Mouse (Mus musculus): ENCODE results near the gene Fkbp5. TPM values are rescaled to one million over a fixed set of nuclear protein-coding genes. Genes with fewer than 3 reads are reported as not detected.

The Fkbp5 gene
- polyA plus RNA-seq, 1 experiment from 2014 or later = 26.9 TPM

DNA sequence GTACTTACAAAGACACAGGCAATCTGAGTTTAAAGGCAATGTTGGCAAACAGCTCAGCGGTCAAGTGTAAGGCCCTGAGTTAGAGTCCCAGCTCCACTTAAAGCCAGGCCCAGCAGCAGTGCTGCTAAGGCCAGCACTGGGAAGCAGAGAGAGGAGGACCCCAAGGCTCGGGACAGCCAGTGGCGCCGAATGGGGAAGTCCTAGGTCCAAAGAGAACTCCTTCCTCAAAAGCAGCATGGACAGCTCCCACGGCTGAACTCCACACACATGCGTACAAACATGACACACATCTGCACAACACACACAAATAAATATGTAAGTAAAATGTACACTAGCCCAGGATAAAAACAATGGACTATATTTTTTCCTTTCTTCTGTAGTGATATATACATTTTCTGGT lies 84.3 kb downstream of the Fkbp5 start:
- Histone ChIP-seq H3K4me3 (ENCODE audit: low read depth, low read length) (no peak overlapping the region), H3K9me3 (ENCODE audit: low read length) (no peaks in the 10 kb centered on the region), H3K27ac (ENCODE audit: low read length) (no peak overlapping the region), H3K4me2 (replicated peaks; ENCODE audit: low read depth, low read length) (no peak overlapping the region), H3K27me3 (replicated peaks; ENCODE audit: insufficient read depth, low read length) (no peaks in the 10 kb centered on the region), H3K4me1 (ENCODE audit: insufficient read depth, low read depth, low read length) (peaks cover 19% of the 10 kb centered on the region; the same call in 1 of the 2 replicates), H3K36me3 (ENCODE audit: insufficient read depth, low read length) (peaks cover 3% of the 10 kb centered on the region; the same call in 1 of the 2 replicates), H3K9ac (replicated peaks; ENCODE audit: low read depth) (no peak overlapping the region)
- 85% methylated on average over 6 of the region's 6 CpGs for WGBS
- TF ChIP-seq EP300 (IDR thresholded peaks at IDR 0.05) (no peak), CTCF (IDR thresholded peaks at IDR 0.05) (no peak)
- ATAC-seq (no peak), DNase-seq (ENCODE audit: low spot score) (no peak)

DNA sequence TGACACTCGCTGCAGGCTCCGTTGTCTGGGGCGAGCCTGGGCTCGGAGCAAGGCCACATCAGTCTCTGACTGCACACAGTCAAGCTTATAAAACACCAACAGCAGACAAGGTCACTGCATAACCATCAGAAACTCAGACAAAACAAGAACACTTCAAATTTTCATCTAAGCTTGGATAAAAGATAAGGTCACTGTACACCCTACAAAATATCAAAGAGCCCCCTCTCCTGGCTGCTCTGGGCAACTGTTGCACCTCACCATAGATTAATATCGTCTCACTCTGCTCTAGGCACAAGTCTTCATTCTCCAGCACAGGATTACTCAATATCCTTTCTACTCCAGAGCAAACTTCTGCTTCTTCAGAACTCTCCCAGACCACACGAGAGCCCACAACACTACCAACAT lies 85.4 kb downstream of the Fkbp5 start:
- DNase-seq (ENCODE audit: low spot score) (peak; percentile 76), ATAC-seq (peak; percentile 53)
- H3K9me3 ChIP-seq (ENCODE audit: low read length) = no peaks in the 10 kb centered on the region
- H3K4me3 ChIP-seq (ENCODE audit: low read depth, low read length) = no peak overlapping the region
- TF ChIP-seq CTCF (IDR thresholded peaks at IDR 0.05) (peak; percentile 58), EP300 (IDR thresholded peaks at IDR 0.05) (no peak)
- no peak overlapping the region for H3K4me2 ChIP-seq (replicated peaks; ENCODE audit: low read depth, low read length)
- peaks cover 19% of the 10 kb centered on the region; the same call in 1 of the 2 replicates for H3K4me1 ChIP-seq (ENCODE audit: insufficient read depth, low read depth, low read length)
- peak overlapping the region; percentile 43; the same call in 1 of the 2 replicates for H3K27ac ChIP-seq (ENCODE audit: low read length)
- 53% methylated on average over 6 of the region's 6 CpGs for WGBS
- H3K36me3 ChIP-seq (ENCODE audit: insufficient read depth, low read length) = peaks cover 8% of the 10 kb centered on the region; the same call in 1 of the 2 replicates
- H3K9ac ChIP-seq (replicated peaks; ENCODE audit: low read depth) = no peak overlapping the region
- H3K27me3 ChIP-seq (replicated peaks; ENCODE audit: insufficient read depth, low read length) = no peaks in the 10 kb centered on the region

- H3K36me3 ChIP-seq (ENCODE audit: insufficient read depth, low read length) = peaks cover 11% of the 10 kb centered on the region; the same call in 1 of the 2 replicates
- H3K4me2 ChIP-seq (replicated peaks; ENCODE audit: low read depth, low read length) = no peak overlapping the region
- ATAC-seq = no peak
- WGBS = 34% methylated on average over 7 of the region's 7 CpGs
- H3K27me3 ChIP-seq (replicated peaks; ENCODE audit: insufficient read depth, low read length) = no peaks in the 10 kb centered on the region
- peaks cover 19% of the 10 kb centered on the region; the same call in 1 of the 2 replicates for H3K4me1 ChIP-seq (ENCODE audit: insufficient read depth, low read depth, low read length)
- H3K9ac ChIP-seq (replicated peaks; ENCODE audit: low read depth) = no peak overlapping the region
- no peak overlapping the region for H3K4me3 ChIP-seq (ENCODE audit: low read depth, low read length)
- TF ChIP-seq EP300 (IDR thresholded peaks at IDR 0.05) (peak; percentile 91), CTCF (IDR thresholded peaks at IDR 0.05) (no peak)
- 0 out of 2 replicates have a peak overlapping the region, but pooled peaks have one; percentile 43 for H3K27ac ChIP-seq (ENCODE audit: low read length)
- no peak for DNase-seq (ENCODE audit: low spot score)
- H3K9me3 ChIP-seq (ENCODE audit: low read length) = no peaks in the 10 kb centered on the region
These were observed 86.3 kb downstream of the Fkbp5 start for GRCm38 (mm10) chr17:28431038-28431437.

- Histone ChIP-seq H3K4me2 (replicated peaks; ENCODE audit: low read depth, low read length) (no peak overlapping the region), H3K9me3 (ENCODE audit: low read length) (no peaks in the 10 kb centered on the region), H3K4me3 (ENCODE audit: low read depth, low read length) (no peak overlapping the region), H3K27me3 (replicated peaks; ENCODE audit: insufficient read depth, low read length) (no peaks in the 10 kb centered on the region), H3K27ac (ENCODE audit: low read length) (peak overlapping the region; percentile 75), H3K9ac (replicated peaks; ENCODE audit: low read depth) (no peak overlapping the region), H3K4me1 (ENCODE audit: insufficient read depth, low read depth, low read length) (peaks cover 28% of the 10 kb centered on the region; the same call in 1 of the 2 replicates), H3K36me3 (ENCODE audit: insufficient read depth, low read length) (peaks cover 12% of the 10 kb centered on the region; the same call in 1 of the 2 replicates)
- peak; percentile 70 for ATAC-seq
- WGBS = 32% methylated on average over 15 of the region's 15 CpGs
- no peak for TF ChIP-seq CTCF (IDR thresholded peaks at IDR 0.05)
- TF ChIP-seq EP300 (IDR thresholded peaks at IDR 0.05) = peak; percentile 82
- peak; percentile 76 for DNase-seq (ENCODE audit: low spot score)
These were observed 88.7 kb downstream of the Fkbp5 start for GRCm38 (mm10) chr17:28428474-28429258.

- Histone ChIP-seq H3K27ac (ENCODE audit: low read length) (peak overlapping the region; percentile 47; the same call in 1 of the 2 replicates), H3K4me2 (replicated peaks; ENCODE audit: low read depth, low read length) (no peak overlapping the region), H3K36me3 (ENCODE audit: insufficient read depth, low read length) (peaks cover 10% of the 10 kb centered on the region; the same call in 1 of the 2 replicates), H3K4me3 (ENCODE audit: low read depth, low read length) (no peak overlapping the region), H3K9ac (replicated peaks; ENCODE audit: low read depth) (no peak overlapping the region), H3K9me3 (ENCODE audit: low read length) (no peaks in the 10 kb centered on the region), H3K4me1 (ENCODE audit: insufficient read depth, low read depth, low read length) (peaks cover 28% of the 10 kb centered on the region; the same call in 1 of the 2 replicates), H3K27me3 (replicated peaks; ENCODE audit: insufficient read depth, low read length) (no peaks in the 10 kb centered on the region)
- WGBS = 80% methylated on average over 6 of the region's 6 CpGs
- ATAC-seq (no peak), DNase-seq (ENCODE audit: low spot score) (no peak)
- no peak for TF ChIP-seq CTCF (IDR thresholded peaks at IDR 0.05)
- peak; percentile 29; the same call in 1 of the 2 replicates for TF ChIP-seq EP300 (IDR thresholded peaks at IDR 0.05)
These were observed 89.7 kb downstream of the Fkbp5 start for GRCm38 (mm10) chr17:28427666-28428065.

DNA sequence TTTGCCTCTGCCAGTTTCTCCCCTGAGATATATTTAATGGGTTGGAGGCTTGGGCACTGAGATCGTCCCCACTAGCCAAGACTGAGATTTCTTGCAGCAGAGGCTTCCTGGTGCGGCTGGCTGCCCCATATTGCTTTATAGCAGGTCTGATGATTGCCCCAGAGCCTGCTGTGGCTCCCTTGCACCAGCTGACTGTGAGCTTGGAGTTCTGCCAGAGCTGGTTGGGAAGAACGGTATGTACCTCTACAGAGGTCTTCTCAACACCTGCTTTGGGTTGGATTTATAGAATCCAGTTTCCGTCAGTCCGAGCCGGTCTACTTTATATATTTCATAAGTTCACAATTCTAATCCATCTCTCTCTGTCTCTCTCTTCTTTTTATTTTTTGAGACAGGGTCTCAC lies 93.0 kb downstream of the Fkbp5 start:
- Histone ChIP-seq H3K4me1 (ENCODE audit: insufficient read depth, low read depth, low read length) (peaks cover 19% of the 10 kb centered on the region), H3K9me3 (ENCODE audit: low read length) (no peaks in the 10 kb centered on the region), H3K4me3 (ENCODE audit: low read depth, low read length) (no peak overlapping the region), H3K4me2 (replicated peaks; ENCODE audit: low read depth, low read length) (no peak overlapping the region), H3K27me3 (replicated peaks; ENCODE audit: insufficient read depth, low read length) (no peaks in the 10 kb centered on the region), H3K9ac (replicated peaks; ENCODE audit: low read depth) (no peak overlapping the region), H3K27ac (ENCODE audit: low read length) (peak overlapping the region; percentile 60), H3K36me3 (ENCODE audit: insufficient read depth, low read length) (peaks cover 10% of the 10 kb centered on the region; the same call in 1 of the 2 replicates)
- WGBS = 53% methylated on average over 6 of the region's 6 CpGs
- DNase-seq (ENCODE audit: low spot score) = peak; percentile 92
- peak; percentile 49 for ATAC-seq
- TF ChIP-seq CTCF (IDR thresholded peaks at IDR 0.05) (no peak), EP300 (IDR thresholded peaks at IDR 0.05) (peak; percentile 99)
